Mouse (Mus musculus): ENCODE data around the gene Med25.
A peak's percentile ranks its signal among the peaks of the same experiment; 100 is the strongest.

GRCm38 (mm10) chr7:44850146-44850545 lies 42.4 kb downstream of the Med25 start:
- TF ChIP-seq CTCF (IDR thresholded peaks at IDR 0.05) (0 out of 2 replicates have a peak, but pooled peaks have one; percentile 16), POLR2A (IDR thresholded peaks at IDR 0.05; ENCODE audit: insufficient read depth, low read depth, low read length) (peak; percentile 42; the same call in 1 of the 2 replicates)

Measured in heart, adult 2 months (tissue).